Mouse (Mus musculus) midbrain, postnatal 0 days (tissue): ENCODE results near the gene Smim11. TPM values are rescaled to one million over a fixed set of nuclear protein-coding genes. Genes with fewer than 3 reads are reported as not detected.
A peak's percentile ranks its signal among the peaks of the same experiment; 100 is the strongest.

ENCODE experiments used
- ATAC-seq: fragments of 200-750 bp; cut with Nextera tagmentation; 2 replicates; pipeline ENCODE4 v1.8.0; 2017; ENCODE audit warnings: moderate number of reproducible peaks, mild to moderate bottlenecking, moderate TSS enrichment, moderate library complexity; ENCODE audit not compliant: low FRiP score
- DNase-seq: peaks from one replicate; pipeline ENCODE4 v3.0.0-alpha.2; 2015; ENCODE audit warnings: low spot score
- H3K27ac ChIP-seq: fragments of 300-500 bp; sonication (generic); 2 replicates; pipeline ENCODE4 v1.5.1; 2014; ENCODE audit warnings: low read depth, mild to moderate bottlenecking, low read length, mixed read lengths
- H3K27me3 ChIP-seq: fragments of 300-500 bp; sonication (generic); 2 replicates; pipeline ENCODE4 v1.6.1; 2014; ENCODE audit warnings: low read length, control low read depth, mixed read lengths; ENCODE audit not compliant: insufficient read depth
- H3K36me3 ChIP-seq: fragments of 300-500 bp; sonication (generic); 2 replicates; pipeline ENCODE4 v1.6.1; 2014; ENCODE audit warnings: low read length, control low read depth, mixed read lengths; ENCODE audit not compliant: insufficient read depth
- H3K4me1 ChIP-seq: fragments of 300-500 bp; sonication (generic); 2 replicates; pipeline ENCODE4 v1.6.1; 2014; ENCODE audit warnings: mild to moderate bottlenecking, control low read depth, antibody characterized with exemption, low read length, mixed read lengths; ENCODE audit not compliant: insufficient read depth
- H3K4me2 ChIP-seq: fragments of 300-500 bp; sonication (generic); 2 replicates; pipeline ENCODE4 v1.6.1; 2014; ENCODE audit warnings: low read depth, mild to moderate bottlenecking, low read length, mixed read lengths; ENCODE audit not compliant: poor library complexity, severe bottlenecking
- H3K4me3 ChIP-seq: fragments of 300-500 bp; sonication (generic); 2 replicates; pipeline ENCODE4 v1.5.1; 2014; ENCODE audit warnings: low read depth, mild to moderate bottlenecking, low read length, moderate library complexity
- H3K9ac ChIP-seq: fragments of 300-500 bp; sonication (generic); replicated peaks from 2 replicates; pipeline ENCODE4 v1.6.1; 2014; ENCODE audit warnings: mild to moderate bottlenecking, low read length, moderate library complexity, mixed read lengths; ENCODE audit not compliant: poor library complexity, severe bottlenecking
- H3K9me3 ChIP-seq: fragments of 300-500 bp; sonication (generic); 2 replicates; pipeline ENCODE4 v1.6.1; 2016; ENCODE audit warnings: low read length, control low read depth
- CTCF ChIP-seq: IDR thresholded peaks from 2 replicates; pipeline ENCODE4 v1.5.1; 2016; ENCODE audit warnings: antibody characterized with exemption, mild to moderate bottlenecking
- WGBS: fragments of 180-500 bp; shearing (Covaris S2); extraction: QIAGEN DNeasy Blood & Tissue Kit; methylation state at CpG from one replicate; pipeline ENCODE4 v1.1.7; 2014; 5-methylcytosine and 5-hydroxymethylcytosine counted together
- polyA plus RNA-seq: library from polyadenylated mRNA; unstranded; fragments of >200 nt; fragmentation: Nextera tagmentation; extraction: Ambion mirVana; gene quantifications from 2 replicates; pipeline ENCODE4 v1.2.1, GENCODE M21; 2015
- total RNA-seq: library from RNA; depleted of rRNA; stranded (reverse); fragments of >200 nt; gene quantifications from 2 replicates; pipeline ENCODE4 v1.2.3, GENCODE M21; 2014

The Smim11 gene
- total and polyA plus RNA-seq, 2 experiments from 2014 or later = 30.2 to 41.6 TPM

DNA sequence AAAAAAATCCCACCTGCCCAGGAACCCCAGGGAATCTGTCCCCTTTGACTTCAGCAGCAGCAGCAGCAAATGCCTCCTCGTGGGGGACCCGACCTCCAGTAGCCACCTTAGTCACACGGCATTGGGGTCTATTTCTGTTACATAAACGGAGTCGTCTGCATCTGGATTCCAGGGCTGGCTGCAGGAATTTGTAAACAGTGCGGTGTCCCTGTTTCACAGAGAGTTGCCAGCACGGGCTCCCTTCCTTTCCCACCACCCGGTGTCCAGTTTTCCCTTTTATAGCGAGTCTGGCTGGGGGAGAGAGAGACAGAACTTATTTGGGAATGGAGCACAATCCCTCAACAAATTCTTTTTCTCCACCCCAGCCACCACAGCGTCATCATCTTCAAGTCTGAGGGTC lies 16.0 kb upstream of the Smim11 start:
- H3K4me2 ChIP-seq = no peak overlapping the region
- H3K4me1 ChIP-seq = no peaks in the 10 kb centered on the region
- no peak overlapping the region for H3K27ac ChIP-seq
- H3K27me3 ChIP-seq = no peaks in the 10 kb centered on the region
- ATAC-seq (no peak), DNase-seq (no peak)
- no peaks in the 10 kb centered on the region for H3K36me3 ChIP-seq
- H3K4me3 ChIP-seq = no peak overlapping the region
- H3K9me3 ChIP-seq = no peaks in the 10 kb centered on the region
- H3K9ac ChIP-seq = no peak overlapping the region
- TF ChIP-seq CTCF = no peak
- WGBS = 66% methylated on average over 10 of the region's 10 CpGs

DNA sequence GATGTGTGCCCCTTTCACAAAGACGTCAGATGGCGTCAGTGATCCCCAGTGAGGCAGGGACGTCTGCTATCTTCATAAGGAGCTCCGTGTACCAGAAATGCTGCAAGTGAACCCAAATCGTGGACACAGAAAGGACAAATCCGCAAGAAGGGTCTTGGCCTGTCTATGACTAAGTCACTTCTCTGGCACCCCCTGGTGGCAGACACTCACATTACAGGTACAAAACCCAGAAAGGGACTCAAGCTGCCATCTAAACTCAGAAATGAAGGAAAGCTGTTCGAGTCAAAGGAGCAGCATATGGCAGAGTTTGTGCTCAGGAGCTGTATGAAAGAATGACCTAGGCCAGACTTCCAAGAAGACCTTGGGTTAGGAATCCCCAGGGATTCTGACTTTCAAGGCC lies 14.5 kb upstream of the Smim11 start:
- DNase-seq (peak; percentile 92), ATAC-seq (no peak)
- Histone ChIP-seq H3K9ac (no peak overlapping the region), H3K27ac (no peak overlapping the region), H3K9me3 (no peaks in the 10 kb centered on the region), H3K4me3 (no peak overlapping the region), H3K4me2 (no peak overlapping the region), H3K27me3 (no peaks in the 10 kb centered on the region), H3K4me1 (no peaks in the 10 kb centered on the region), H3K36me3 (no peaks in the 10 kb centered on the region)
- WGBS = 10% methylated on average over 7 of the region's 7 CpGs
- peak; percentile 95 for TF ChIP-seq CTCF

DNA sequence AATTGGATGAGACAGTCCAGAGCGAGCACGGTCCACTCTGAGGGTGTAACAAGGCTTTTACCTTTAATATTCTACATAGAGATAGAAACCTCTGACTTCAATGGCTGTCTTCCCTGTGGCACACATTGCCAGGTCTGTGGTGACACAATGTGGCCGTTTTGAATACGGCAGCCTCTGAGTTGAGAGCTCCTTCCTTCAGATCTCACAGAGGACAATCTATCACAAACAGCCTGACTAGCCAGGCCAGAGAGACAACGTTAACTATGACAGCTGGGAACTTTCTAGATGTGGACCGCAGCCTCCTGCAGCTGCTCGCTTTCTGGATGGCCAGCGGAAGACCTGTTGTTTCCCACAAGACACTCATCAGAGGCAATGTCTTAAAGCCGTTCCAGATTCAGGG lies 12.3 kb upstream of the Smim11 start:
- Histone ChIP-seq H3K4me3 (no peak overlapping the region), H3K9ac (no peak overlapping the region), H3K4me2 (no peak overlapping the region), H3K27ac (no peak overlapping the region), H3K27me3 (no peaks in the 10 kb centered on the region), H3K9me3 (no peaks in the 10 kb centered on the region), H3K4me1 (no peaks in the 10 kb centered on the region), H3K36me3 (no peaks in the 10 kb centered on the region)
- WGBS = 88% methylated on average over 9 of the region's 9 CpGs
- ATAC-seq = 0 out of 2 replicates have a peak, but pooled peaks have one; percentile 58
- peak; percentile 81 for TF ChIP-seq CTCF
- peak; percentile 79 for DNase-seq

DNA sequence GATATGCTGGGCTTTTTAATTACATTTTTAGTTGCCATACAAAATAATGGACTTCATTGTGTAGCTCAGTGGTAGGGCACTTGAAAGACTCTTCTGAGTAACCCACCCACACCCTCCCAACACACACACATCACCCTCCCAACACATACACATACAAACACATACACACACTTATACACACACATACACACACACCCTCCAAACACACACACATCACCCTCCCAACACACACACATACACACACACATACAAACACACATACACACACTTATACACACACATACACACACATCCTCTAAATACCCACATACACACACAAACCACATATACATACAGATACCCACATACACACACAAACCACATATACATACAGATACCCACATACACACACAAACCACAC lies 11.0 kb upstream of the Smim11 start:
- ATAC-seq (no peak), DNase-seq (no peak)

DNA sequence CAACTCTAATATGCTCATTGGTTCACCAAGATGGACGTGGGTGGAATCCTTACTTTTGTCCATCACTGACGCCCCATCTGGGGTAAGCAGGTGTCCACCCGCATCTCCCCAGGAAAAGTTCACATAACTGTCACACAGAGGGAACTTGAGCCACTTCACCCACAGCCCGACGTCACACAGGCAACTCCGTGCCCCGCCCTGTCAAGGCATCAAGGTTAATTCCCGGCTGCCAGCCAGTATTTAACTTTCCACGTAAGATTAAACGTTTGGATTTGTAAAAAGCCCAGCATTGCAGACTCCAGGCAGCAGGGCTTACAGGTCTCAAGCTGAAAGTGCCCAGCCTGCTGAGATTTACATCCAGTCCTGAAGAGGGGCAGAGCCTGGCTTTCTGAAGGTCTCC lies 9.0 kb upstream of the Smim11 start, which contains the start of gene Kcne2:
Kcne2 (plus strand) TSS at position 289 of the 400 bp plus-strand sequence.
- H3K9ac ChIP-seq = no peak within 1 kb of the TSS
- WGBS = 69% methylated on average over 10 of the region's 10 CpGs
- no peaks in the 10 kb centered on the region for H3K9me3 ChIP-seq
- no peaks in the 10 kb centered on the region for H3K4me1 ChIP-seq
- H3K4me3 ChIP-seq = no peak within 1 kb of the TSS
- TF ChIP-seq CTCF = no peak
- DNase-seq (no peak), ATAC-seq (no peak)
- H3K27ac ChIP-seq = no peak within 1 kb of the TSS
- no peaks in the 10 kb centered on the region for H3K36me3 ChIP-seq
- H3K27me3 ChIP-seq = no peaks in the 10 kb centered on the region
- H3K4me2 ChIP-seq = no peak within 1 kb of the TSS

More for the DNA sequence above, 11.0 kb upstream of the Smim11 start:
- no peak overlapping the region for H3K4me3 ChIP-seq
- no peaks in the 10 kb centered on the region for H3K9me3 ChIP-seq
- no peaks in the 10 kb centered on the region for H3K4me1 ChIP-seq
- H3K27ac ChIP-seq = no peak overlapping the region
- no peaks in the 10 kb centered on the region for H3K27me3 ChIP-seq
- H3K36me3 ChIP-seq = no peaks in the 10 kb centered on the region
- no peak overlapping the region for H3K4me2 ChIP-seq
- no peak overlapping the region for H3K9ac ChIP-seq
- no peak for TF ChIP-seq CTCF

DNA sequence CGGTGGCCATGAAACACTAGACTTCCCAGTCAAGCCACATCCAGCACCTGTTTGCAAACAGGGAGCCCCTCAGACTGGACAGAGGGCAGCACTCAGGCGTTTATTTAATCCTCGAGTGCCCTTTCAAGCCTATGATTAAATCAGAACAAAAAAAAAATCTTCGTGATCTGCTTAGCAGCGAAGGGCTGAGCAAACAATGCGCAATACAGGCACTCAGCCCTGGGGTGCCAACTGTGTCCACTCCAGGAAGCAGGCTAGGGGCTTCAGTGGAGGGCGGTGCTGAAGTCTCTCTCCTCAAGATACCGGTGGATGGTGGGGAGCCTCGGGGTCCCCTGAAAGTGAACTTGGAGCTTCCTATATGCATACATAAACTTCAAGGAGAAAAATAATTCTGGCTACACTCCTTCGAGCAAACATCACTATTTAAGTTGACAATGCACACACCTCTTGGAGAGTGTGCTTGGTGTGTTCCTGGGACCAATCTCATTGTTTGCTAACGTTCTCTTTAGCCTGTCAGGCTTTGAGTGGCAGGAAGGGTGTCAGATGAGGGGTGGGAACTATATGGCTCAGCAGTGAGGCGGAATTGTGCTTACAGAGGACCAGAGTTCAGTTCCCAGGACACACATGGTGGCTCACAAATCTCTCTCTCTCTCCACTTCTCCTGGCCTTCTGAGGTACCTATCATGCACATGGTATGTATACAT lies 6.7 kb upstream of the Smim11 start:
- H3K4me1 ChIP-seq = no peaks in the 10 kb centered on the region
- H3K9me3 ChIP-seq = no peaks in the 10 kb centered on the region
- no peak overlapping the region for H3K27ac ChIP-seq
- no peak for TF ChIP-seq CTCF
- ATAC-seq = no peak
- 28% methylated on average over 12 of the region's 12 CpGs for WGBS
- H3K9ac ChIP-seq = no peak overlapping the region
- no peak overlapping the region for H3K4me2 ChIP-seq
- no peaks in the 10 kb centered on the region for H3K36me3 ChIP-seq
- H3K4me3 ChIP-seq = no peak overlapping the region
- DNase-seq = no peak
- no peaks in the 10 kb centered on the region for H3K27me3 ChIP-seq
